Mouse (Mus musculus) C2C12 (cell line): ENCODE results near the gene Ap3b1.

Experiments used
- CTCF ChIP-seq: IDR thresholded peaks from one replicate; pipeline ENCODE4 v1.5.1; 2011; ENCODE audit not compliant: control insufficient read depth, insufficient read depth, insufficient read length
- MYOG ChIP-seq: IDR thresholded peaks from one replicate; pipeline ENCODE4 v1.6.1; 2011; ENCODE audit not compliant: control insufficient read depth, insufficient read length; ENCODE audit errors: extremely low read depth

DNA sequence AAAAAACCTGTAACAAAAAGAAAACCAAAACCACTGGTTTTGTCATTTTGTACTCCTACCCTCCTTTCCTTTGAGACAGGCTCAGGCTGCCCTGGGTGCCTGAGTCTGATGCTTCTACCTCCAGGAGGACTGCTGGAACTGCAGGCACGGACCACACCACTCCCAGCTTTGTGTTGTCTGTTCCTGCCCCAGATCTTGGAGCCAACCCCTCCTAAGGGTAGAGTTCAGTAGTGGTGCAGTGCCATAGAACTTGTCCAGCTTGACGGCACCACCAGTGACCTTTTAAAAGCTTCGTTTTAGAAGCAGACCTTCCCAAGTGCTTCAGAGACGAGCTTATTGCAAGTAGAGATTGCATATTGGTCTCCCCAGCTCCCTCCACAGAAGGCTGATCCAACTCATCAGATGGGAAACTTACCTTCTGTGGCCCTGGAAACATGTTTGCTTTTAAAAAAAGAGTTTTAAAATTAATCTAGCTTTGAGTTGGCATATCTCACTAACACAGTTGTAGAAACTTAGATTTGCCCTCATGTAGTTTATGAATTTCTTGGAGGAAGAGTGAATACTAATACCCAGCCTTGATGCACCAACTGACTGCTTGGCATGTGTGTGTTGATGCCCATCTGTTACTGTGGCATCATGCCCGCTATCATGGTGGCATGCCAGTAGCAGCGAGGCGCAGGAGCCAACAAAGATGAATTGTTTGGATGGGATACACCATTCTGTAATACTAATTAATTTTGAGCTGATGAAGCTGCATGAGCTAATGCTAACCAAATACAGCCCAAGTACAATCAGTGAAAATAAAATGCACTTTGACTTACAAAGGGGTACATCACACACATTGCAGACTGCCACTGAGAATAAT lies 17.0 kb downstream of the Ap3b1 start:
- no peak for TF ChIP-seq CTCF
- TF ChIP-seq MYOG: no peak
